Mouse (Mus musculus): ENCODE measurements around the gene Sec63.

The Sec63 gene

GRCm38 (mm10) chr10:42863621-42864391 is 102.5 kb downstream of the Sec63 start:
- DNase-seq = peak; percentile 78 to 84

- DNase-seq = peak in 1 of 2 experiments; percentile 18
Measured at GRCm38 (mm10) chr10:42864696-42865095, 103.4 kb downstream of the Sec63 start.

GRCm38 (mm10) chr10:42868416-42868815 is 107.1 kb downstream of the Sec63 start:
- no peak for DNase-seq

GRCm38 (mm10) chr10:42869467-42869866 is 108.2 kb downstream of the Sec63 start:
- DNase-seq = no peak

GRCm38 (mm10) chr10:42872269-42873010 is 111.1 kb downstream of the Sec63 start:
- peak; percentile 82 to 87 for DNase-seq

GRCm38 (mm10) chr10:42873077-42873595 is 111.8 kb downstream of the Sec63 start:
- peak; percentile 43 to 63 for DNase-seq

GRCm38 (mm10) chr10:42876172-42876571 is 114.9 kb downstream of the Sec63 start:
- DNase-seq = no peak

GRCm38 (mm10) chr10:42879269-42879681 is 118.0 kb downstream of the Sec63 start:
- peak; percentile 30 to 53 for DNase-seq

GRCm38 (mm10) chr10:42879682-42880081 is 118.4 kb downstream of the Sec63 start:
- DNase-seq = peak in 1 of 2 experiments; percentile 11
